Mouse (Mus musculus) cortical plate, adult 2 months (tissue): ENCODE data around the gene Jade1. TPM values are rescaled to one million over a fixed set of nuclear protein-coding genes. Genes with fewer than 3 reads are reported as not detected.

Source experiments
- H3K27ac ChIP-seq: fragments of 200-500 bp; 2 replicates; pipeline ENCODE4 v1.5.1; 2012; ENCODE audit warnings: low read length, control low read depth, inconsistent platforms; ENCODE audit not compliant: insufficient read depth
- H3K4me1 ChIP-seq: fragments of 200-500 bp; 2 replicates; pipeline ENCODE4 v1.6.1; 2011; ENCODE audit warnings: low read length; ENCODE audit not compliant: control insufficient read depth, insufficient read depth
- H3K4me3 ChIP-seq: fragments of 200-500 bp; 2 replicates; pipeline ENCODE4 v1.5.1; 2011; ENCODE audit warnings: mild to moderate bottlenecking, low read length, control low read depth; ENCODE audit not compliant: insufficient read depth
- CTCF ChIP-seq: fragments of 200-500 bp; IDR thresholded peaks from 2 replicates; pipeline ENCODE4 v1.5.1; 2011; ENCODE audit warnings: mild to moderate bottlenecking, control low read depth, low read length; ENCODE audit not compliant: insufficient read depth; ENCODE audit errors: extremely low read depth
- POLR2A ChIP-seq: fragments of 200-500 bp; IDR thresholded peaks from 2 replicates; pipeline ENCODE4 v1.6.1; 2011; ENCODE audit warnings: mild to moderate bottlenecking, low read length, control low read depth; ENCODE audit not compliant: insufficient read depth; ENCODE audit errors: extremely low read depth
- polyA plus RNA-seq: library from polyadenylated mRNA; depleted of rRNA; stranded (reverse); fragments of >200 nt; gene quantifications from 2 replicates; pipeline ENCODE4 v1.2.3, GENCODE M21; 2012

Gene Jade1
- polyA plus RNA-seq, 1 experiment = 30.9 TPM

GRCm38 (mm10) chr3:41547289-41547688, 8.2 kb upstream of the Jade1 start:
- TF ChIP-seq POLR2A (no peak), CTCF (no peak)

GRCm38 (mm10) chr3:41548238-41548637, 7.3 kb upstream of the Jade1 start:
- Histone ChIP-seq H3K4me3 (no peak overlapping the region), H3K4me1 (no peaks in the 10 kb centered on the region), H3K27ac (no peak overlapping the region)
- TF ChIP-seq CTCF = no peak
- TF ChIP-seq POLR2A = no peak

More at GRCm38 (mm10) chr3:41547289-41547688, 8.2 kb upstream of the Jade1 start:
- Histone ChIP-seq H3K4me3 (no peak overlapping the region), H3K27ac (no peak overlapping the region), H3K4me1 (no peaks in the 10 kb centered on the region)

GRCm38 (mm10) chr3:41551671-41552070, 3.9 kb upstream of the Jade1 start:
- Histone ChIP-seq H3K4me3 (no peak overlapping the region), H3K27ac (no peak overlapping the region), H3K4me1 (no peaks in the 10 kb centered on the region)
- TF ChIP-seq POLR2A (no peak), CTCF (no peak)

GRCm38 (mm10) chr3:41552777-41553548, 2.6 kb upstream of the Jade1 start:
- Histone ChIP-seq H3K4me1 (no peaks in the 10 kb centered on the region), H3K4me3 (no peak overlapping the region), H3K27ac (no peak overlapping the region)
- TF ChIP-seq CTCF = no peak
- no peak for TF ChIP-seq POLR2A

GRCm38 (mm10) chr3:41553681-41554080, 1.9 kb upstream of the Jade1 start:
- Histone ChIP-seq H3K4me3 (no peak overlapping the region), H3K27ac (no peak overlapping the region), H3K4me1 (no peaks in the 10 kb centered on the region)
- TF ChIP-seq CTCF (no peak), POLR2A (no peak)

- TF ChIP-seq POLR2A (no peak), CTCF (no peak)
- Histone ChIP-seq H3K27ac (no peak overlapping the region), H3K4me1 (no peaks in the 10 kb centered on the region), H3K4me3 (no peak overlapping the region)
These were observed 753 bp upstream of the Jade1 start for GRCm38 (mm10) chr3:41554480-41555475.

- Histone ChIP-seq H3K4me3 (no peak overlapping the region), H3K4me1 (no peaks in the 10 kb centered on the region), H3K27ac (no peak overlapping the region)
- TF ChIP-seq POLR2A (no peak), CTCF (no peak)
These were observed 1.1 kb downstream of the Jade1 start for GRCm38 (mm10) chr3:41556451-41557266.

- no peaks in the 10 kb centered on the region for H3K4me1 ChIP-seq
- no peak overlapping the region for H3K27ac ChIP-seq
- TF ChIP-seq CTCF (no peak), POLR2A (no peak)
- no peak overlapping the region for H3K4me3 ChIP-seq
These were observed 1.9 kb downstream of the Jade1 start for GRCm38 (mm10) chr3:41557267-41557995.
